Mouse (Mus musculus): ENCODE data around the gene Trdn. TPM values are rescaled to one million over a fixed set of nuclear protein-coding genes. Genes with fewer than 3 reads are reported as not detected.

Gene Trdn
- polyA plus RNA-seq, 1 experiment from 2014 or later = 1.7 TPM

GRCm38 (mm10) chr10:33179731-33180631, 99.6 kb downstream of the Trdn start:
- 49% methylated on average over 2 of the region's 2 CpGs for WGBS
- Histone ChIP-seq H3K27ac (no peak overlapping the region), H3K4me3 (no peak overlapping the region), H3K4me2 (replicated peaks) (no peak overlapping the region), H3K9ac (no peak overlapping the region), H3K36me3 (no peaks in the 10 kb centered on the region), H3K4me1 (no peaks in the 10 kb centered on the region), H3K9me3 (no peaks in the 10 kb centered on the region), H3K27me3 (replicated peaks) (no peaks in the 10 kb centered on the region)
- ATAC-seq (ENCODE audit: low FRiP score, low read depth) = peak; percentile 41; the same call in 1 of the 2 replicates

GRCm38 (mm10) chr10:33189031-33189430, 108.7 kb downstream of the Trdn start:
- Histone ChIP-seq H3K9ac (no peak overlapping the region), H3K36me3 (no peaks in the 10 kb centered on the region), H3K4me2 (replicated peaks) (no peak overlapping the region), H3K27me3 (replicated peaks) (no peaks in the 10 kb centered on the region), H3K4me3 (no peak overlapping the region), H3K27ac (no peak overlapping the region), H3K9me3 (no peaks in the 10 kb centered on the region), H3K4me1 (no peaks in the 10 kb centered on the region)
- WGBS = 78% methylated on average over 1 of the region's 1 CpGs
- ATAC-seq (ENCODE audit: low FRiP score, low read depth) = no peak

- Histone ChIP-seq H3K4me1 (no peaks in the 10 kb centered on the region), H3K27me3 (replicated peaks) (no peaks in the 10 kb centered on the region), H3K36me3 (no peaks in the 10 kb centered on the region), H3K9ac (no peak overlapping the region), H3K4me2 (replicated peaks) (no peak overlapping the region), H3K27ac (no peak overlapping the region), H3K9me3 (no peaks in the 10 kb centered on the region), H3K4me3 (no peak overlapping the region)
- ATAC-seq (ENCODE audit: low FRiP score, low read depth) = no peak
- 5% methylated on average over 1 of the region's 1 CpGs for WGBS
Observed at GRCm38 (mm10) chr10:33195919-33196318, 115.6 kb downstream of the Trdn start.

- ATAC-seq (ENCODE audit: low FRiP score, low read depth) = no peak
- Histone ChIP-seq H3K9ac (no peak overlapping the region), H3K4me2 (replicated peaks) (no peak overlapping the region), H3K36me3 (no peaks in the 10 kb centered on the region), H3K4me1 (no peaks in the 10 kb centered on the region), H3K27ac (no peak overlapping the region), H3K4me3 (no peak overlapping the region), H3K9me3 (no peaks in the 10 kb centered on the region), H3K27me3 (replicated peaks) (no peaks in the 10 kb centered on the region)
- WGBS = 73% methylated on average over 1 of the region's 1 CpGs
Observed at GRCm38 (mm10) chr10:33198257-33198656, 117.9 kb downstream of the Trdn start.

GRCm38 (mm10) chr10:33210411-33210810, 130.1 kb downstream of the Trdn start:
- 79% methylated on average over 1 of the region's 1 CpGs for WGBS
- H3K27me3 ChIP-seq (replicated peaks) = no peaks in the 10 kb centered on the region
- H3K4me3 ChIP-seq = no peak overlapping the region
- H3K36me3 ChIP-seq = no peaks in the 10 kb centered on the region
- H3K27ac ChIP-seq = no peak overlapping the region
- no peak for ATAC-seq (ENCODE audit: low FRiP score, low read depth)
- no peak overlapping the region for H3K9ac ChIP-seq
- H3K4me2 ChIP-seq (replicated peaks) = no peak overlapping the region
- H3K4me1 ChIP-seq = no peaks in the 10 kb centered on the region
- no peaks in the 10 kb centered on the region for H3K9me3 ChIP-seq

GRCm38 (mm10) chr10:33253911-33254310, 173.6 kb downstream of the Trdn start:
- Histone ChIP-seq H3K4me3 (no peak overlapping the region), H3K4me2 (replicated peaks) (no peak overlapping the region), H3K9ac (no peak overlapping the region), H3K27ac (no peak overlapping the region), H3K36me3 (no peaks in the 10 kb centered on the region), H3K9me3 (no peaks in the 10 kb centered on the region), H3K27me3 (replicated peaks) (no peaks in the 10 kb centered on the region), H3K4me1 (no peaks in the 10 kb centered on the region)
- no peak for ATAC-seq (ENCODE audit: low FRiP score, low read depth)
- WGBS = 84% methylated on average over 1 of the region's 1 CpGs

- 79% methylated on average over 1 of the region's 1 CpGs for WGBS
- Histone ChIP-seq H3K27me3 (replicated peaks) (no peaks in the 10 kb centered on the region), H3K27ac (no peak overlapping the region), H3K36me3 (no peaks in the 10 kb centered on the region), H3K4me1 (no peaks in the 10 kb centered on the region), H3K4me3 (no peak overlapping the region), H3K9me3 (no peaks in the 10 kb centered on the region), H3K4me2 (replicated peaks) (no peak overlapping the region), H3K9ac (no peak overlapping the region)
- ATAC-seq (ENCODE audit: low FRiP score, low read depth) = no peak
Observed at GRCm38 (mm10) chr10:33256202-33256601, 175.8 kb downstream of the Trdn start.

- Histone ChIP-seq H3K27ac (no peak overlapping the region), H3K27me3 (replicated peaks) (no peaks in the 10 kb centered on the region), H3K9ac (no peak overlapping the region), H3K4me3 (no peak overlapping the region), H3K4me2 (replicated peaks) (no peak overlapping the region), H3K36me3 (no peaks in the 10 kb centered on the region), H3K9me3 (no peaks in the 10 kb centered on the region), H3K4me1 (no peaks in the 10 kb centered on the region)
- WGBS = 38% methylated on average over 2 of the region's 2 CpGs
- no peak for ATAC-seq (ENCODE audit: low FRiP score, low read depth)
Observed at GRCm38 (mm10) chr10:33304982-33305381, 224.6 kb downstream of the Trdn start.

- Histone ChIP-seq H3K9ac (no peak overlapping the region), H3K9me3 (no peaks in the 10 kb centered on the region), H3K4me3 (no peak overlapping the region), H3K36me3 (no peaks in the 10 kb centered on the region), H3K4me1 (no peaks in the 10 kb centered on the region), H3K4me2 (replicated peaks) (no peak overlapping the region), H3K27me3 (replicated peaks) (no peaks in the 10 kb centered on the region), H3K27ac (no peak overlapping the region)
- ATAC-seq (ENCODE audit: low FRiP score, low read depth) = no peak
- 86% methylated on average over 1 of the region's 1 CpGs for WGBS
Observed at GRCm38 (mm10) chr10:33353026-33353425, 272.7 kb downstream of the Trdn start.

- no peaks in the 10 kb centered on the region for H3K27me3 ChIP-seq (replicated peaks)
- H3K4me1 ChIP-seq = no peaks in the 10 kb centered on the region
- no peak for ATAC-seq (ENCODE audit: low FRiP score, low read depth)
- no peaks in the 10 kb centered on the region for H3K9me3 ChIP-seq
- H3K9ac ChIP-seq = no peak overlapping the region
- H3K27ac ChIP-seq = no peak overlapping the region
- no peak overlapping the region for H3K4me3 ChIP-seq
- H3K36me3 ChIP-seq = no peaks in the 10 kb centered on the region
- no peak overlapping the region for H3K4me2 ChIP-seq (replicated peaks)
Observed at GRCm38 (mm10) chr10:33366521-33366920, 286.2 kb downstream of the Trdn start.

GRCm38 (mm10) chr10:33370534-33370933, 290.2 kb downstream of the Trdn start:
- Histone ChIP-seq H3K4me3 (no peak overlapping the region), H3K9ac (no peak overlapping the region), H3K27ac (no peak overlapping the region), H3K4me1 (no peaks in the 10 kb centered on the region), H3K27me3 (replicated peaks) (no peaks in the 10 kb centered on the region), H3K36me3 (no peaks in the 10 kb centered on the region), H3K9me3 (no peaks in the 10 kb centered on the region), H3K4me2 (replicated peaks) (no peak overlapping the region)
- ATAC-seq (ENCODE audit: low FRiP score, low read depth) = no peak
- 81% methylated on average over 2 of the region's 2 CpGs for WGBS

- no peaks in the 10 kb centered on the region for H3K27me3 ChIP-seq (replicated peaks)
- H3K9me3 ChIP-seq = no peaks in the 10 kb centered on the region
- no peaks in the 10 kb centered on the region for H3K36me3 ChIP-seq
- WGBS = 53% methylated on average over 2 of the region's 2 CpGs
- no peak overlapping the region for H3K4me2 ChIP-seq (replicated peaks)
- no peak overlapping the region for H3K4me3 ChIP-seq
- H3K4me1 ChIP-seq = no peaks in the 10 kb centered on the region
- ATAC-seq (ENCODE audit: low FRiP score, low read depth) = no peak
- no peak overlapping the region for H3K9ac ChIP-seq
- H3K27ac ChIP-seq = no peak overlapping the region
Observed at GRCm38 (mm10) chr10:33375474-33376029, 295.2 kb downstream of the Trdn start.

Data from neural tube, embryonic 12.5 days (tissue).